Mouse (Mus musculus): ENCODE data around the gene Minpp1.

- TF ChIP-seq CTCF (conservative IDR thresholded peaks at IDR 0.05; ENCODE audit: insufficient read depth, insufficient read length, low read depth, low read length) (no peak), POLR2A (IDR thresholded peaks at IDR 0.05; ENCODE audit: low read depth, low read length) (no peak)
These were observed 35.9 kb downstream of the Minpp1 start for GRCm38 (mm10) chr19:32521446-32521845.
